Mouse (Mus musculus) Patski (cell line): ENCODE measurements at regions not wholly inside any gene's neighbourhood (a gene's known extent, or its start where the extent isn't known, plus 50 kb on each side); places are given as distances from the start of the nearest gene placed in this dataset.

ENCODE experiments used
- ATAC-seq: fragments of 100-300 bp; one replicate; pipeline ENCODE4 v1.8.0; 2021
- CTCF ChIA-PET: fragments of 350-600 bp; sonication (Branson Sonifier 250); formaldehyde crosslinking; loops from one replicate; lab custom pipeline; 2022; ENCODE audit warnings: inconsistent platforms; lab: Charles Lee
- POLR2A ChIA-PET: fragments of 350-600 bp; sonication (Branson Sonifier 250); formaldehyde crosslinking; loops from one replicate; lab custom pipeline; 2022; ENCODE audit warnings: antibody characterized with exemption, inconsistent platforms; lab: Charles Lee
- DNase-seq: peaks from one replicate; pipeline ENCODE4 v3.0.0-alpha.2; 2011; ENCODE audit warnings: low read depth, low spot score
- H3K27me3 ChIP-seq: fragments of 371-371 bp; one replicate; pipeline ENCODE4 v1.5.1; 2021
- CTCF ChIP-seq: fragments of 100-300 bp; IDR thresholded peaks from one replicate; pipeline ENCODE4 v1.5.1; 2021
- in situ Hi-C: fragments of 300-500 bp; cut with MboI; formaldehyde crosslinking; loops from 3 replicates; pipeline ENCODE4 v1.11.1; 2018; ENCODE audit warnings: low pct_unique_long_range_greater_than_20kb, mixed read lengths

DNA sequence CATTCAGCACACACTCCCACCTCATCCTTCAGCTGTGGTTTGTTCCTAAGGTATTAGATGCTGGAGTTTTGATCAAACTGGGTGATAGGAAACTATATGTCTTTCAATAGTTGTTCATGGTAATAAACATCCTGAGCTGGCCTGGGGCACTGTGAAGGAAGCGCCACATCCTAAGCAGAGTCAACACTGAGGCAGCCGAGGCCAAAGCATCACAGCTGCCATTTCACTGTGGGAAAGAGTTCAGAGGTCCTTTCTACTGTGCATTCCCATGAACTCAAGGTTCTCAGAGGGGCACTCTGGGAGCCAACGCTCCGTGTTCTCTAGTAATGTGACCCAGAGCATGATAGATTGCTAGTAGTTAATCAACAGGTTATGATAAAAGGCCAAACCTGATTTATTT lies 497.9 kb downstream of the Cetn3 start:
- DNase-seq (no peak), ATAC-seq (no peak)
- ChIA-PET POLR2A (no interaction called here), CTCF (no interaction called here)
- no peaks in the 10 kb centered on the region for H3K27me3 ChIP-seq
- TF ChIP-seq CTCF: no peak
- in situ Hi-C loops: no loop called here

DNA sequence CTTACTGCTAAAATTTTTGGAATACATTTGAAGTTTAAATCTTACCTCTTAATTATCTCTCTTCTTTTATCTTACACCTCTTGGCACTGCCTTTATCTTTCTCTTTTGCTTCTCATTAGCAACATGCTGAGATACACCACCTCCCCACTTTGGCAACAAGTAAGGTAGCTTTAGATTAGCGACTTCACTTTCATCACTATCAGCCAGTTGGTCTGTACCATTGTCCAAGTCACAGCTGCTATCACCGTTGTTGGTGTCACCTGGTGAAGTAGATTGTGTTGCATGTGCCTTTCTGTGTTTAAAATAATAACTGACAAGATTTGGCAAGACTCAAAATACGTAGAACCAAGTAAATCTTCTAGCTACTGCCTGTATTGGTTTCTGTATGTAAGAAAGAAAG lies 513.0 kb downstream of the Cetn3 start:
- CTCF ChIA-PET: no interaction called here
- POLR2A ChIA-PET: no interaction called here
- in situ Hi-C loops: no loop called here

DNA sequence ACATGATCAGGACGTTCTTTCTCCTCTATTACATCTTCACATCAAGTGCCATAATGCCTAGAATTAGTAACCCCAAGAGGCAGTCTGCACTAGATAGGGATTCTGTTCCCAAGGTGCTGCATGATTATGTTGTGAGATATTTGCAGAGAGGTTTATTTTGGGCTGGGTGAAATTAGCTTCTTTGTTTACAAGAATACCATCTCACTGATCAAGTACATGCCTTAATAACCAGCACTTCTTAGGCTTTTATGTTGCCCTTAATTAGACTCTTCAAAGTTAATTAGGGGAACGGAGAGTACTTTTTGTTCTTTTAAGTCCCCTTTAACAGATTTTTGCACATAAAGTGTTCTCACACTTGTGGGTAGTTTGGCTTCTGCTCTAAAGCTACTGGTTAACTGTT lies 521.4 kb downstream of the Cetn3 start:
- TF ChIP-seq CTCF: no peak
- CTCF ChIA-PET: no interaction called here
- H3K27me3 ChIP-seq: no peaks in the 10 kb centered on the region
- DNase-seq (no peak), ATAC-seq (no peak)
- POLR2A ChIA-PET: no interaction called here
- in situ Hi-C loops: no loop called here

More for the DNA sequence above, 513.0 kb downstream of the Cetn3 start:
- ATAC-seq: no peak
- no peak for TF ChIP-seq CTCF
- no peak for DNase-seq
- H3K27me3 ChIP-seq: no peaks in the 10 kb centered on the region

DNA sequence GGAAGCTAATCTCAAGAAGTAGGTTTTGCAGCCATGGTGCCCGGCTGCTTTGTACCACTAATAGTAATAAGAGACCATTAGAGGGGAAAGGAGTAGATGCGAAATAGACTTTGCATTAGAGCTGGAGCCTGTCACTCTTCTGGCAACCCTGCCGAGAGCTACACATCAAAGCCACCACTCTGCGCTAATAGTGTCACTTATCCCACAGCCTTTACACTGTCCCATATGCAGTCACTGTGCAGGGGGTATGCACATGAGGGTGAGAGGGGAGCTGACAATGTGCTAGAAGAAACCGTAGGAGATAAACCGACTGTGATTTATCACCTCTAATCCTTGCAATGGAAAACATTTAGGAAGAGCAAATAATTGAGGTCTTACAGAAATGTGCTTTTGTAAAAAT lies 522.2 kb downstream of the Cetn3 start:
- no peaks in the 10 kb centered on the region for H3K27me3 ChIP-seq
- DNase-seq: no peak
- no peak for ATAC-seq
- CTCF ChIA-PET: no interaction called here
- in situ Hi-C loops: no loop called here
- POLR2A ChIA-PET: no interaction called here
- TF ChIP-seq CTCF: no peak

DNA sequence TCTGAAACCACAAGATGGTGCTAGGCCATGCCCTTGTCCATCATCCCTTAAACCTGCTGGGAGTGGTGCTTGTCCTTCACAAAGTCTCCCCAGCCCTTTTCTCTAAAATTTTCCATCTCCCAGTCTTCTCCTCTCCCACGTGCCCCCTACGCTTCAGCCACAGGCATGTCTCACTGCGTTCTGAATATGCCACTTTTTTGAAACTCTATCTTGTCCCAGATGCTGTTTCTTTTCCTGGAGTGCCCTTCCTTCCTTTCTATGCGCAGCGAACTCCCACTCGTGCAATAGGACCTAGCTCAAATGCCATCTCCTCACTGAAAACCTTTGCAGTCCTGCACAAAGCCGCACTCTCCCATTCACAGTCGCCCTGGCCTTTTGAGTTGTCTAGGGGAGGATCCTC lies 525.5 kb downstream of the Cetn3 start:
- no peaks in the 10 kb centered on the region for H3K27me3 ChIP-seq
- POLR2A ChIA-PET: no interaction called here
- no peak for ATAC-seq
- CTCF ChIA-PET: no interaction called here
- TF ChIP-seq CTCF: no peak
- in situ Hi-C loops: no loop called here
- DNase-seq: no peak

DNA sequence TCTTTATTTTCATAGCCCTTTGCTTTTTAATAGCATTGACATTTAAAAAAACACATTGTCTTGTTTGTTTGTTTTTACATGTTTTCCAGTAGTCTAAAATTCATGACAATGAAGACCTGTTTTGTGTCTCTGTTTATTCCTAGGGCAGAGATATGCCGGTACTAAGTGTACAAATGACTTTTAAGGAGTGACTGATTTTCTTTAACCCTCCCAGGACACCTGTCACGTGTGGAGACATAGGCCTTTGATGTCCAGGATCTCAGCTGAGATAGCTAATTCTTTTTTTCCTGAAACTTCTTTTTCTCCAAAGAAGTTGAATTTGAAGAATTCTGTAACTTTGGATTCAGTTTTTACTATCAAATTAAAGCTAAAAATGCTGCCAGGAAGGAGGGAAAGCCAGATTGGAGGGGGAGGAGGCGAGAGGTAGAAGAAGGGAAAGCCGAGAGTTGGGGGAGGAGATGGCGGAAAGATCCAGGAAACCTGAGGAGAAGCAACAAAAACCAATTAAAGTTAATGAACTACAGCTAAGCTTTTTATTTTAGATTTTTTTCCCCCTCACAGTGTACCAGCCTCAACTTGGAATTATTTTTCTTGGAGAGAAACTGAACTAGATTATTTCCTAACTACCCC lies 533.8 kb downstream of the Cetn3 start:
- no peaks in the 10 kb centered on the region for H3K27me3 ChIP-seq
- no peak for TF ChIP-seq CTCF
- no peak for DNase-seq
- in situ Hi-C loops: no loop called here
- POLR2A ChIA-PET: no interaction called here
- CTCF ChIA-PET: no interaction called here
- ATAC-seq: no peak

DNA sequence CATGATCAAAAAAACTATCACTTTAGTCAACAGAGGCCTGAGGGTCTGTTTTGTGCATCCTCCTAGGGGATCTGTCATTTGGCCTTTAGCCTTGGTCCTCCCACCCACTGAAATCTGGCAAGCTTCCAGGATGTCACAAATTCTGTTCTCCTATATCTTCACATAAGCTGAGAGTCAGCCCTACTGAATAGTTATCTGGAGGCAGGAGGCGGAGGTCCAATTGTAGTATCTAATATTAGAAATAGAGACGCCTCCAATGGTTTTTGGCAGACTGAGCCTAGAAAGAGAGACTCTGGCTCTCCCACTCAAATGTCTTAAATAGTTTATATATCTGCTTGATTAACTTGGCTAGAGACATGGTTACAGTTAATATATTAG lies 534.3 kb downstream of the Cetn3 start:
- DNase-seq (no peak), ATAC-seq (no peak)
- POLR2A ChIA-PET: no interaction called here
- in situ Hi-C loops: no loop called here
- CTCF ChIA-PET: no interaction called here
- H3K27me3 ChIP-seq: no peaks in the 10 kb centered on the region
- no peak for TF ChIP-seq CTCF

DNA sequence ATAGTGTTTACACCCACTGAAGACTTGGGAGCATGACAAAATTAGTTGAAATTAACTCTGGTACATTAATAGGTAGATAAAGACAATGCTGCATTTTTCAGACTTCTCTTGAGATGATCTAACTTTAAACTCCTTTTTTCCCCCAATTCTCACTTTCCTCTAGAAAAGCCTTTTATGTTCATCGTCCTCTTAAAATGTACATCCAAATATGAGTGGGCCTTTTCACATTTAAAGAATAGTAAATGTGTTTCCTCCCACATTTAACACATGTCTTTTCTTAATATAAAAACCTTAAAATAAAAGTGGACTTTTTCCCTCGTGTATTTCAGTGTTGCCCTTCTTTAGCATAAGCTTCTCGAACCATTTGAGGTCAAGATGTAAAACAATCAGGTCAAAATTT lies 535.5 kb downstream of the Cetn3 start:
- CTCF ChIA-PET: no interaction called here
- POLR2A ChIA-PET: no interaction called here
- no peak for ATAC-seq
- in situ Hi-C loops: no loop called here
- TF ChIP-seq CTCF: no peak
- DNase-seq: no peak
- H3K27me3 ChIP-seq: no peaks in the 10 kb centered on the region

DNA sequence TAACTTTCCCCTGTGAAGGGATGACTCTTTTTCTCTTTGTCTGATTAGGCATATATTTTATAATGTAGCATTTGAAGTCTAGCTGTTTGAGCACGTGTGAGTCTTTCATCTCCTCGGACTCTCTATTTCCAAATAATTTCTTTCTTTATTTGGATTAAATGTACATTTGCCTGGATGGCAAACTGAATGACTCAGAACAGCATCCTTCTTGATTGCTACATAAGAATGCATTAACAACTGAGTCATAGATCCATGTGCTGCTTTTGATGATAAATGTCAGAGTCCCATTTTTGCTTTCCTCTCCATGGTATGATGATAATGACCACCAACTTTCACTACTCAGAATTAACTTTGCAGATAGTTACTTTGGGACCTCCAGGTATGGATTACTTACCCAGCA lies 571.5 kb downstream of the Cetn3 start:
- ATAC-seq: no peak
- in situ Hi-C loops: no loop called here
- H3K27me3 ChIP-seq: no peaks in the 10 kb centered on the region
- DNase-seq: no peak
- no peak for TF ChIP-seq CTCF
- CTCF ChIA-PET: no interaction called here
- POLR2A ChIA-PET: no interaction called here

DNA sequence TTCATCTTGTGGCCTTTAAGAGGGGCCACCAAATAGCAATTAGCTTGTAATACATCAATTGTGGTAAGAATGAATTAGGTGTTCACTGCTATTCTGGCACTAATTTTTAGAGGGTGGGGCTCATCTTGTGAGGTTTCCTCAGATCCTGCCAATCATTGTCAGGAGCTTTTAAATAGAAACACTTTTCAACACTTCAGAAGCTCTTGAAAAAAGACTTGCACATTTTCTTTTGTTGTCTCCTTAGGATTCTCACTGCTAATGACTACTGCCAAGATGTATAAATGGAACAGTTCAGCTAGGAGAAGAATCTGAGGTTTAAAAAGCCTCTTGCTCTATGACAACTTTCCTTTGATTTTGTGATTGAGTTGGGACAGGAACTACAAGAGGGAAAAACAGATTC lies 572.4 kb downstream of the Cetn3 start:
- TF ChIP-seq CTCF: no peak
- DNase-seq (no peak), ATAC-seq (no peak)
- POLR2A ChIA-PET: no interaction called here
- no peaks in the 10 kb centered on the region for H3K27me3 ChIP-seq
- in situ Hi-C loops: no loop called here
- CTCF ChIA-PET: interaction anchor here (0.7 kb wide), 1 partner anchor 10 kb away, joined by 3 read pairs; no protein-coding TSS in a partner anchor

DNA sequence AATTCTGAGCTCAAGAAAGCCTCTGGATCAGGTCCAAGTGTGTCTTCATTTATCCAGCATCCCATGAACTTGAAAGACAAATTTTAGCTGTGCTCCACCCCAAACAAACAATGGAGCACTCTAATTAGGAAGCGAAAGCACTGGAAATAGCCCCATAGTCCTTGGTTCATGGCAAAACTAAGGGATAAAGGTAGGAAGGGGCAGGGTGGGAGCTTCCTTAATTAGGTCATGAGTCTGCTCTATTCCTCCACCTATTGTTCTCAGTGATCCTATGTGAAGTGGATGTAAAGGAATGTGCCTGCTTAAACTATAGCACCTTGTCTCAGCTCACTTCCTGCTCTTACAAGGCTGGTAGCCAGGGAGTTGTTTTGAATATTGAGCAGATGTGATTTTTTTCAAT lies 576.6 kb downstream of the Cetn3 start:
- CTCF ChIA-PET: no interaction called here
- ATAC-seq (no peak), DNase-seq (no peak)
- TF ChIP-seq CTCF: no peak
- POLR2A ChIA-PET: no interaction called here
- in situ Hi-C loops: no loop called here
- H3K27me3 ChIP-seq: no peaks in the 10 kb centered on the region

- H3K27me3 ChIP-seq: no peaks in the 10 kb centered on the region
- ATAC-seq (no peak), DNase-seq (no peak)
- in situ Hi-C loops: no loop called here
- no peak for TF ChIP-seq CTCF
- POLR2A ChIA-PET: no interaction called here
- CTCF ChIA-PET: no interaction called here
Observed at GRCm38 (mm10) chr13:82360711-82361110, 577.8 kb downstream of the Cetn3 start.
